Mouse (Mus musculus) bone marrow, adult 2 months (tissue): ENCODE results near the gene Arhgap33.

ENCODE experiments used
- CTCF ChIP-seq: fragments of 200-500 bp; IDR thresholded peaks from 2 replicates; pipeline ENCODE4 v1.5.1; 2011; ENCODE audit warnings: low read length, control low read depth; ENCODE audit not compliant: control insufficient read depth, insufficient read depth
- POLR2A ChIP-seq: fragments of 200-500 bp; IDR thresholded peaks from 2 replicates; pipeline ENCODE4 v1.6.1; 2011; ENCODE audit warnings: low read depth, mild to moderate bottlenecking, control low read depth, low read length, borderline replicate concordance; ENCODE audit not compliant: control insufficient read depth

GRCm38 (mm10) chr7:30558656-30559442 lies 24.0 kb upstream of the Arhgap33 start:
- TF ChIP-seq CTCF (no peak), POLR2A (no peak)
